Mouse (Mus musculus) thymus, adult 18-20 months (tissue): Measurements from ENCODE around the gene Apbb2.

ENCODE experiments used
- DNase-seq, 2 experiments: peaks; one replicate each; pipeline ENCODE4 v3.0.0; 2022; ENCODE audit warnings: mixed read lengths in 2 of 2

Apbb2 gene

DNA sequence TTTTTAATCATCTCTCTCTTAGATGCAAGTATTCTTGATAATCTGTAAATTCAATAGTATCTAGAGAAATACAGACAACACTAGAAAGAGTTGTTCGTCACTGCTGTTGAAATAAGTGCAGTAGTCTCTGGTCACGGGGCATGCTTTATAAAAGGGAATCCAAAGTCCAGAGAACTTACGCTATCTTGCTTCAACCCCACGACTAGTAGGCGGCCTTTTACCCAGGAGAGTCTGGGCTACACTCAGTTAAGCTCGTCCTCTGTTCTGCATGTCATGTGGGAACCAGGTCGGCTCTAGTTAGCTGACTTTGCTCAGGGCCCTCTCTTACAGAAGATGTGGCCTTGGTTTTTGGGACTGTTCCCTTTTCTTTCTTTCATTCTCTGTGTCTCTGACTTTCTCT lies 289.8 kb downstream of the Apbb2 start:
- no peak for DNase-seq

- DNase-seq = no peak
Measured at GRCm38 (mm10) chr5:66327949-66328726, 290.4 kb downstream of the Apbb2 start.

DNA sequence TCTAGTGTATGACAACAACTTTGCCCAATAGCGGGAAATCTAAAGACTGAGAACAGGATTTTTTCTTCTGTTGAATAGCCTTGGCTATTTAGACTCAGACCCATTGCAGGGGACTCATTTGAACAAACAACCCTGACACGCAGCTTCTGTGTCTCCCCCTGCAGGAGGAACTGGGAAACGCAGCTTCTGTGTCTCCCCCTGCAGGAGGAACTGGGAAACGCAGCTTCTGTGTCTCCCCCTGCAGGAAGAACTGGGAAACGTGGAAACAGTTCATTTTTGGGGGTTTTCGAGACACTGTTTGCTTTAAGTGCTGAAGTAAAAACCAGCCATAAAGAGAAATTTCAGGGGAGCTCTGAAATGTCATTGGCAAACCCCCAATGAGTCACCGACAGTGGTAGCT lies 292.2 kb downstream of the Apbb2 start:
- no peak for DNase-seq

DNA sequence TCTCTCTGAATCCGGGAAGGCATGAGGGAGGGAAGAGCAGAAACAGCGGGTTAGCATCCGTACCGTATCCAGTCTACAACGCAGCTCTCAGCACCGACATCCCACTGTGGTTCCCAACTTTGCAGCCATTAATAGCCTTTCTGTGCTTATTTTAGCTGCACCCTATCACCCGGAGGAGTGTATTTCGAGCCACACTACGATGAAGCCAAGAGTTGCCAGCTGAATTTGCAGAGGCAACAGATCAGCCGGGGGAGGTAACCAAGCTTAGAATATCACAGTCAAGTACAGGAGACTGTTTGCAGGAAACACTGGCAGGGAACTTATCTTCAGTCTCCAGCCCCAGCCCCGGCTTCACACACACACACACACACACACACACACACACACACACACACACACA lies 295.0 kb downstream of the Apbb2 start:
- no peak for DNase-seq

- no peak for DNase-seq
Measured at GRCm38 (mm10) chr5:66323131-66323530, 295.5 kb downstream of the Apbb2 start.

GRCm38 (mm10) chr5:66319827-66320404 lies 298.7 kb downstream of the Apbb2 start:
- DNase-seq = no peak

- DNase-seq = peak; percentile 22 to 27
Measured at GRCm38 (mm10) chr5:66319341-66319740, 299.2 kb downstream of the Apbb2 start.

DNA sequence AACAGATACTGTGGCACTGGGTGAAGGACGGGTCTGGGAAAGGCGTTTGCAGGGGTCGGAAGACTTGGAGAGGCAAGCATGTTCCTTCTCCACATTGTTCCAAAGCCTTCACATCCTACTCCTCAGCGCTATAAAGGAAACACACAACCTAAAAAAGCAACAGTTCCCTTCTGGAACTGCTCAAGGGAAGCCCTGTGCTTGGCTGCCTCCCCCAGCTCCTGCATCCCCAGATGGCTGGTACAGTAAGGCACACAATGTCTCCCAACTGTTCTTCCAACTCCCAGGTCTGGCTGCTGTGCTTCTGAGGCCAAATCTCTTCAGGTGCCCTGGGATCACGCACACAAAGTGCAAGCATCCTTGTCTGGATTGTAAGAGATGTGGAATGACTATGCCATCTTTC lies 302.8 kb downstream of the Apbb2 start:
- no peak for DNase-seq

- DNase-seq = no peak
Measured at GRCm38 (mm10) chr5:66310806-66311205, 307.8 kb downstream of the Apbb2 start.

- no peak for DNase-seq
Measured at GRCm38 (mm10) chr5:66310328-66310727, 308.3 kb downstream of the Apbb2 start.

DNA sequence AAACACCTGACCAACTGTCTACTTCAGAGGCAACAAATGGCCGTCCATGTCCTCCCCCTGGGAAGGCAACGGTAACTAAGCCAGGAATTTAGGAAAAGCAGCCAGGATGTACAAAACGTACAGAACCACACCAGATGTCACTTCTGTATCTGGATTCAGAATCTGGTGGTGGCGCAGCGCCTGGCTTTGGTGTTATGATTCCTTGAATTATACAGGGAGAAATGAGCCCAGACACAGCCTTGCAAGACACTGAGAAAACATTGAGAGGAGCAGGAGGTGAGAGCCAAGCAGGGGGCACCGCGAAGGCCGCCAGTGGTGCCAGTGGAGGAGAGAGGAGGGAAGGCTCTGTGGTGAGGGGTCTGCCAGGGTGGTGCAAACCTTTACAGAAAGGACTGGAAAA lies 313.1 kb downstream of the Apbb2 start:
- no peak for DNase-seq

DNA sequence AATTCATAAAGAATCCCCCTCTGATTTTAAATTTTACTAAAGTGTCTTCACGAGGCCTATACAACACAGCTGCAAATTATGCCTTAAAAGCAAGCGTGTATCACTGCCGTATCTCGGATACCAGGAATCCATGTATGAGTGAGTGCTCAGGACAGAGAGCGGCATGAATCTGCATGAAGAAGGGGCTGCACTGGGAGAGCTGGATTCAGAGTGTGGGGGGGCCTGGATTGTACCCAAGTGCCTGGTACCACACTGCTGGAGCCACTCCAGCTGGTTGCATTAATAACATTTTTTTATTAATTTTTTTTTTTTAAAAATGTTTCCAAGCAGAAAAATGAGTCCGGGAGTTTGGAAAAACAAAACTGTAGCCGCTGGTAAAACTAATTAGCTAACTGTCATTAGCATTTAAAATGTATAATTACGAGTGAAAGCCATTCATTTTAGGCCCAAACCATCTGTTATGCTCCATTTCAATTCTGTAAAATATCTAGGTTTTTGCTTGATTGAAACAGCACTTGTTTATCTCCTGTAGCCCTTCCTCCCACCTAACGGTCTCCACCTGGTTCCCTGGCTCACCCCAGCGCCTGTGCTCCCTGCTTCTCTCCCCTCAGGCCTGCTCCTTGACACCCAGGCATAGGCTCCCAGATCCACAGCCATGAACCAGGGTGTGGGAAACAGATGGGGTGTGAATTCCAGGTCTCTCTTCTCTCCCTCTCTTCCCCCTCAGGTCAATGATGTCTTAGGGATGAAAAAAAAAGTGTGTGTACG lies 314.1 kb downstream of the Apbb2 start:
- DNase-seq = no peak

DNA sequence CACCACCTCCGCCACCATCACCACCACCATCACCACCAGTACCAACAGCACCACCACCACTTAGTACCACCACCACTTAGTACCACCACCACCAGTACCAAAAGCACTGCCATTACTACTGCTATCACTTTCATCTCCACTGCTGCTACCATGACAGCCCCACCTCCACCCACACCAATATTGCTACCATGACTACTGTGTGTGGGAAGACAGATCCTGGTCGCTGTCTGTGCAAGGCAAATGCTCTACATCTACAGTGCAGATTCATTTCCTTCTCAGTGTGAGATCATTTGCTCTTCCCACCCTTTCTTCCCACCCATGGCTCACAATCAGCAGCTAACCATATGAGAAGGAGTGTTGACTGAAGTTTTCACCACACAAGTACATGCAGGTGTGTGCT lies 315.7 kb downstream of the Apbb2 start:
- no peak for DNase-seq

DNA sequence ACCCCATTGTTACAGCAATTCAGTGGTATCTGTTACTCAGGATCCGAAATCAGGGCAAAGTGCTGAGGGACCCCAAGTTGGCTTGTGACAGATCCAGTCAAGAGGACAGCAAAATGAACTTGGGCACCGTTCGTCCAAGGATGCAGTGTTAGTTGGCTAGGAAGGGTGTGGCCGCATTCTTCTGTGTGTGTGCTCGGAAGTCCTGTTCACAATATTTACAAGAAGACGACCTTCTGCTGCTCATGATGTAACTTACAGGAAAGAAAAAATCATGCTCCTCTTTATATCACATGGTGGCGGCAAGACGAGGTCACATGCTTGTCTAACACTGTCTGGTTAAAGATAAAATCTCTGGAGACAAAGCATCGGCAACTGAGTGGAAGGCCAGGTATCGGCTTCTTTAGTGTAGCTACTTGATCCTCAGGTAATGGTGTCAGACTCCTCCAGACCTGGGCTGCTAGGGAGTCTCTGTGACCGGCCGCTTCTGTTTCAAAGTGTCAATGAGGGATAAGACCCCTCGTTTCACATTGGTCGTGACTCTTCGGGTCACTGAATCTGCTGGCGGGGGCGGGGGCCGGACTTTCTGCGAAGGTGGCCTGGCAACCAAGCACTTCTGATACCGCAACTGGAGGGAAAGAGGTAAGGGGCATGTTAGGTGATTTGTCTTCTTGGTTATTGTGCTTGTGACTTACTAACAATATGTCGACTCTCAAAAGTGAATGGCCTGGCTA lies 316.3 kb downstream of the Apbb2 start:
- DNase-seq = no peak

DNA sequence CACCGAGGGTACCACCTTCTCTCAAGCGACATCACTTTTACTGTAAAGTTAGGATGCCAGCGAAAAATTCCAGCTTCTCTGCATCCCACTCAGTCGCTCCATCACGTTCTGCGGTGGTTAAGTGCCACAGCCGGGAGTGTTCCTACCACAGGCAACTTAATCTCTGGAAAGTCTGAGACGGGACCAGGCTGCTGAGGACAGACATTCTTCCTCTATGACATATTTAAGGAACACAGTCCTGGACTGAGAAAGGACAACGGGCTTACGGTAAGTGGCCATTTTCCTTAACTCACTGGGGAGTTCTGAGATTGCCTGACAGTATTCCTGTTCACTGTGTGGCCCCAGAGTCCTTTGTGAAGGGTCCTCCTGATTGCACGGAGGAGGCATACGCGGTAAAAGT lies 318.0 kb downstream of the Apbb2 start:
- no peak for DNase-seq

- no peak for DNase-seq
Measured at GRCm38 (mm10) chr5:66298856-66299255, 319.7 kb downstream of the Apbb2 start.

GRCm38 (mm10) chr5:66296116-66296515 lies 322.5 kb downstream of the Apbb2 start:
- DNase-seq = no peak

DNA sequence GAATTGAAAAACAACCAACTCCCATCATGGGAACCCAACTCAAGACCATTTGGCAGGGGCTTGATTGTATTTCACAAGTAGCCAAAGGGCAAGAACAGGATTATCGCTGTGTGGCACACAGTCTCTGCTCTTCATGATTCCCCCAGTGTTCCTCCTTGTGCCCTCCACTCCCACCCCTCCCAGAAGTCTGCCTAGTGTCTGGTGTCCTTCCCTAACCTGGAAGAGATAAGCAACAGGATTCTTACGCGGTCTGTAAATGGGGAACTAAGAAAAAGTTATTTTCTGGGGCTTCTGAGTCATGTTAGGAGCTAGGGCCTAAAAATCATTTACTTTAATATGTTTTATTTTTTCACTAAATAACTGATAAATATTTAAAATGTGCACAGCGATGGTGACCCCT lies 323.6 kb downstream of the Apbb2 start:
- no peak for DNase-seq

DNA sequence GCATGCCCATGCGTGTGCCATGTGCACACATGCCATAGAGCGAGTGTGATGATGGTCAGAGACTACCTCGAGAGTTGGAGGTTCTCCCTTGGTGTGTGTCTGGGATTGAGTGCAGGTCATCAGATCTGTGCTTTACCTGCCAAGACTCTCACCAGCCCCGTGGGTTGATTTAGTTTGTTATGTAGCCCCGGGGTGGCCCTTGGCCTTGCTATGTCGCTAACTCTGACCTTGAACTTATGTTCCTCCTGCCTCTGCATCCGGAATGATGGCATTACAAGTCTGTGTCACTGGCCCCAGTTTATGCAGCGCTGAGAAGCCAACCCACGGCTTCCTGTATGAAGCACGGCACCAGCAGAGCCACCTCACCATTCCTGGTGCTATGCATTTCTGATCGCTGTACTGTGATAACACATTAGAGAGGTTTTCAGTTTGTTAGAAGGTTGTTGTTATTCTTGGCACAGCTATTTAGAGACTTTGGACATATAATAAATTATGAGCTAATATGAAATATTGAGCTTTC lies 324.4 kb downstream of the Apbb2 start:
- DNase-seq = no peak

GRCm38 (mm10) chr5:66280742-66281141 lies 337.8 kb downstream of the Apbb2 start:
- no peak for DNase-seq

- DNase-seq = no peak
Measured at GRCm38 (mm10) chr5:66279650-66280049, 338.9 kb downstream of the Apbb2 start.

- DNase-seq = no peak
Measured at GRCm38 (mm10) chr5:66274417-66274816, 344.2 kb downstream of the Apbb2 start.

GRCm38 (mm10) chr5:66271141-66271540 lies 347.4 kb downstream of the Apbb2 start:
- DNase-seq = no peak
